Mouse (Mus musculus): ENCODE data around the gene Adora3.
"Not testable (repeated sequence)": the region's sequence is repeated elsewhere in the genome, so short reads cannot be mapped to it uniquely, and the experiment has no call there.

The Adora3 gene

GRCm38 (mm10) chr3:105900266-105900665 is 29.6 kb downstream of the Adora3 start:
- DNase-seq (ENCODE audit: extremely low spot score, low spot score): no peak

DNA sequence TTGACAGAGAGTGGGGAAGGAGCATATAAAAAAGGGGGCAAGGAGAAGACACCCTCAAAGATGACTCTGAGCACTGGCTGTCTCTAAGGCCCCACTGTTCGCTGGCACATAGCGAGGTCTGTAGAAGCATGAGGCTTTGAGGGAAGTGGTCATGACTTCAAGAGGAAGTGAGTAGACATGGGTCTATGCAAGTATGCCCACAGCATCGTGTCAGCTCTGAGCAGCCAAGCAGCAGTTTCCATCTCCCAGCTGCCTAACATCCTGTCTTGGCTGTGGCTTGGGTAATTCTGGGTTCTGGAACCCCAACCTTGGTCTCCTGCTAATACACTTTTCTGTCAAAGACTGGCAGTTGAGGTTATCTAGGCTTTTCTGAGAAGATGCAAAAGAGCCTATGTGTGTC is 30.1 kb downstream of the Adora3 start:
- DNase-seq (ENCODE audit: extremely low spot score, low spot score): no peak

DNA sequence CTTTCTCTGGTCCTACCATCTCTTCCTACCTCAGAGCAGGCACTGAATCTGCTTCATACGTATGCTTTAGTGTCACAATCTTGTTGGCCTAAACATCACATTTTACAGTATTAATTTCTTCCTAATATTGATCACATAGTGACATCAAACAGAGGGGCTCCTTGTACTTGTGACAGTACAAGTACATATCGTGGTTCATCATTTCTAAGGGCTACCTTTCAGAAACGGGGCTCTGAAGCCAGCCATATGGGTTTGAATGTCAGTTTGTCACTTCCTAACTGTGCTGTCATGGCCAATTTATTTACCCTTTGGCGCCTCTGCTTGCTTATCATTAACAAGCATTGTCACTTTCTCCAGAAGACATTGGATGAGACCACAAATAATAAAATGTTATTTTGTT is 30.8 kb downstream of the Adora3 start:
- no peak for DNase-seq (ENCODE audit: extremely low spot score, low spot score)

DNA sequence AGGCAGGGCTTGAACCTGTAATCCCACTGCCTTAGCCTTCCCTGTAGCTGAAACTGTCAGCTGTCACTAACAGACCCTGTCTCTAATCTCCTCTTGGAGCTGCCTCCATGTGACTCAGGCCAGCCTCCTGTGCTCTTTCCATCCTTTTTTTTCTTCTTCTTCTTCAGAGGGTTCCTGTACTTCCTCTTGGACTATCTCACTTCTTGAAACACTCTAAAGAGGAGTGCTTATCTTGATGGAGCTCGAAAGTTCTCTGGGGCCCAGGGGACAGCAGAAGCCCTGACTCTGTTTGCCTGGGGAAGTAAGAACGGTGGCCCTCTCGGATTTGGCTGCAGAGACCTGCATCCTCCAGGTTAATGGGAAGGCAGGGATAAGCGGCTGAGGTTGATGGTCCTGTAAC is 33.6 kb downstream of the Adora3 start:
- DNase-seq (ENCODE audit: extremely low spot score, low spot score): no peak

DNA sequence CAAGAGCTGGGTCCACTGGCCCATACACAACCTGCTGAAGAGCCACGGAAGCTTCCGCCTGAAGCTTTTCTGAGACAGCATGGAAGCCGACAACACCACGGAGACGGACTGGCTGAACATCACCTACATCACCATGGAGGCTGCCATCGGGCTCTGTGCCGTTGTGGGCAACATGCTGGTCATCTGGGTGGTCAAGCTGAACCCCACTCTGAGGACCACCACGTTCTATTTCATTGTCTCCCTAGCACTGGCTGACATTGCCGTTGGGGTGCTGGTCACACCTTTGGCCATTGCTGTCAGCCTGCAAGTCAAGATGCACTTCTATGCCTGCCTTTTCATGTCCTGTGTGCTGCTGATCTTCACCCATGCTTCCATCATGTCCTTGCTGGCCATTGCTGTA is 34.1 kb downstream of the Adora3 start:
- no peak for DNase-seq (ENCODE audit: extremely low spot score, low spot score)

DNA sequence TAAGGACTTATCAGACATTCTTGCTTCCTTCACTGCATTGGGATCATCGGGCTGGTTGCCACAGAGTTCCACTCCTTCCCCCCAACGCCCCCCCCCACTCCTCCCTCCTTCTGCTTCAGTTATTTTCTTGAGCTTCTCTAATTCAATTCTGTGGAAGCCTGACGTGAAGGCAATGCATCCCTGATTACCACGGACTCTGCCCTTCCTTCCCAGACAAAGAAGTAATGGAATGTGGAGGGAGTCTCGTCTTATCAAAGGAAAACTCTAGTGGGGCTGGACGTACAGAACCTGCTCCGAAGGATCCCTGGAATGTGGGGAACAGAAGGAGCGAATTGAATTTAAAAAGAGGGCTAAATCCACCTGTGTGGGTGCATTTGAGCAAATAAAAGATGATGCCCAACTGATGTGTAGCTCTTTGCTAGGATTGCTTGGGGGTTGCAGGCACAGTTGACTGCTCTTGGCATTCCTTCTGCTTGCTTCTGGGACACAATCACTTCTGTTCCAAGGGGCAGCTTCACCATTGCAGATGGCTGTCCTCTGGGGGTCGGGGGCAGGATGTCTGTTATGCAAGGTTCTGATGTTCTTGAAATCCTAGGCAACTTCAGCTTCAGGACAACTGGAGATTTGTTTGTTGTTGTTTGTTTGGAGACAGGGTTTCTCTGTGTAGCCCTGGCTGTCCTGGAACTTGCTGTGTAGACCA is 37.4 kb downstream of the Adora3 start:
- DNase-seq (ENCODE audit: extremely low spot score, low spot score): no peak

- no peak for DNase-seq (ENCODE audit: extremely low spot score, low spot score)
Measured at GRCm38 (mm10) chr3:105908976-105909375, 38.3 kb downstream of the Adora3 start.

GRCm38 (mm10) chr3:105910519-105911190 is 40.0 kb downstream of the Adora3 start:
- no peak for DNase-seq (ENCODE audit: extremely low spot score, low spot score)

- DNase-seq (ENCODE audit: extremely low spot score, low spot score): no peak
Measured at GRCm38 (mm10) chr3:105912097-105912880, 41.6 kb downstream of the Adora3 start.

GRCm38 (mm10) chr3:105913839-105914681 is 43.4 kb downstream of the Adora3 start:
- no peak for DNase-seq (ENCODE audit: extremely low spot score, low spot score)

GRCm38 (mm10) chr3:105915281-105915680 is 44.6 kb downstream of the Adora3 start:
- DNase-seq (ENCODE audit: extremely low spot score, low spot score): no peak

DNA sequence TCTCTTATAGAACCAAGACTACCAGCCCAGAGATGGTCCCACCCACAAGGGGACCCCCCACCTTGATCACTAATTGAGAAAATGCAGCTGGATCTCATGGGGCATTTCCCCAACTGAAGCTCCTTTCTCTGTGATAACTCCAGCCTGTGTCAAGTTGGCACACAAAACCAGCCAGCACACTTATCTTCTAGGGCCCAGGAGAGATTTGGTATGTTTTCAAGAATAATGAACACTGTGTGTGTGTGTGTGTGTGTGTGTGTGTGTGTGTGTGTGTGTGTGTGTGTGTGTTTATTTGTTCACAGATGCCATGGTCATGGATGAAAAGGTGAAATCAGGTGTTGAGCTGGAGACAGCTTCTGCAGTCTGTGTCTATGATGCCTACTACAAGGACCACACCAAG is 45.8 kb downstream of the Adora3 start:
- DNase-seq (ENCODE audit: extremely low spot score, low spot score): not testable (repeated sequence)

- DNase-seq (ENCODE audit: extremely low spot score, low spot score): no peak
Measured at GRCm38 (mm10) chr3:105917656-105918354, 47.1 kb downstream of the Adora3 start.

GRCm38 (mm10) chr3:105918355-105918745 is 47.7 kb downstream of the Adora3 start:
- no peak for DNase-seq (ENCODE audit: extremely low spot score, low spot score)

DNA sequence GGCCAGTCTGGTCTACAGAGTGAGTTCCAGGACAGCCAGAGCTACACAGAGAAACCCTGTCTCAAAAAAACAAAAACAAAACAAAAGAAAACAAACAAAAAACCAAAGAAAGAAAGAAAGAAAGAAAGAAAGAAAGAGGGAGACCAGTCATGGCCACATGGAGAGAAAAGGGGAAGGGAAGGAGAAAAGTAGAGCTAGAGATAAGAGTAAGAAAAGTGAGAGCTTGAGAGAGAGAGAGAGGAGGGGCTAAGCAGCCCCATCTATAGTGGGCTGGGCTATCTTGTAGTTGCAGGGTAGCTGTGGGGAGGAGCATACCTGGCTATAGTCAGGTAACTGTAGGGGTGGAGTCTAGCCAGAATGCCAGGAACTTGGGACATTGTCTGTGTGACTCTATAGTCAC is 50.1 kb downstream of the Adora3 start:
- not testable (repeated sequence) for DNase-seq (ENCODE audit: extremely low spot score, low spot score)

GRCm38 (mm10) chr3:105921959-105922358 is 51.3 kb downstream of the Adora3 start:
- DNase-seq (ENCODE audit: extremely low spot score, low spot score): no peak

GRCm38 (mm10) chr3:105924616-105925015 is 54.0 kb downstream of the Adora3 start:
- DNase-seq (ENCODE audit: extremely low spot score, low spot score): no peak

DNA sequence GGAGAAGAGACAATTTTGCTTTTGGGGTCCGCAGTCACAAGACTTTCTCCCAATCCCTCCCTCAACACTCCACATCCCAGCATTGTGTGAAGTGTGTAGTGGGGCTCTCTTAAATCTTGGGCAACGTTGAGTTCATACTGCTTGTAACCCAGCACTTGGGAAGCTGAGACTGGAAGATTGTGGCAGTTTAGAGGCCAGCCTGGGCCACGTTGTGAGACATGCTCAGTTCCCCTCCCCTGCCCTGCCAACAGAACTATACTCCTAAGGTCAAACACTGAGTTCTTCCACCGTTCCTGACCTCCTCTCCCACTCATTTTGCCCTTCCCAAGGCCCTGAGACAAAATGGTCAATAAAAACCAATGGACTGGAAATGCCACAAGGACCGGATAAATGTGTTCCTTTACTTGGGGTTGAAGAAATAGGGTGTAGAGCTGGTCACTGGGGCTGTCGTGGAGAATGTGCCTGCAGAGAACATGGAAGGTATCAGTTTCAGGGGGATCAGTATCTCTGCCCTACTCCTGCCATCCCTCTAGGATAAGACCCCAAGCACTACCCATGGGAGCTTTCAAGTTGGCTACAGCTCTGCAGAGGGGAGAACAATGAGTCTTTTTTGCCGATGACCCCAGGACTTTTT is 57.0 kb downstream of the Adora3 start:
- no peak for DNase-seq (ENCODE audit: extremely low spot score, low spot score)

DNA sequence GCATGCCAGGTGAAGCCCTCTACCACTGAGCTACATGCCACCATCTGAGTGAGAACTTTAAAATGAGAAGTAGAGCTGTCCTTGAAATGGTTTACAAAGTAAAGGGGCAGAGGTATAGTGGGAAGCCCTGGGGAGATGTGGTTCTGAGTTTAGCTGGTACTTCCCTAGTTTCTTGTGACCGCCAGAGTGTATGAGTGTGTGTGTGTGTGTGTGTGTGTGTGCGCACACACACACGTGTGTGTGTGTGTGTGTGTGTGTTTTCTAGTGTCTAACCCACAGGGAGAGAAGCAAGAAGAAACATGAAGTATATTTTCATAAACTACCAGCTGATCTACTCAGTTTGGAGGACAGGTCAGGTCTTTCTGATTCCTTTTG is 57.5 kb downstream of the Adora3 start:
- DNase-seq (ENCODE audit: extremely low spot score, low spot score): no peak

GRCm38 (mm10) chr3:105928781-105929180 is 58.1 kb downstream of the Adora3 start:
- no peak for DNase-seq (ENCODE audit: extremely low spot score, low spot score)
